Mouse (Mus musculus) hindbrain, embryonic 15.5 days (tissue): ENCODE measurements around the gene Ndp. TPM values are rescaled to one million over a fixed set of nuclear protein-coding genes. Genes with fewer than 3 reads are reported as not detected.

Experiments
- ATAC-seq: fragments of 200-750 bp; cut with Nextera tagmentation; 2 replicates; pipeline ENCODE4 v1.8.0; 2017; ENCODE audit warnings: low read depth, moderate number of reproducible peaks, moderate TSS enrichment; ENCODE audit not compliant: low FRiP score
- H3K27ac ChIP-seq: fragments of 300-500 bp; sonication (generic); replicated peaks from 2 replicates; pipeline ENCODE4 v1.5.1; 2015; ENCODE audit warnings: mild to moderate bottlenecking, inconsistent platforms
- H3K27me3 ChIP-seq: fragments of 300-500 bp; sonication (generic); 2 replicates; pipeline ENCODE4 v1.6.1; 2015; ENCODE audit warnings: control low read depth, inconsistent platforms
- H3K36me3 ChIP-seq: fragments of 300-500 bp; sonication (generic); 2 replicates; pipeline ENCODE4 v1.6.1; 2015; ENCODE audit warnings: control low read depth, inconsistent platforms
- H3K4me1 ChIP-seq: fragments of 300-500 bp; sonication (generic); replicated peaks from 2 replicates; pipeline ENCODE4 v1.6.1; 2015; ENCODE audit warnings: control low read depth, inconsistent platforms
- H3K4me2 ChIP-seq: fragments of 300-500 bp; sonication (generic); 2 replicates; pipeline ENCODE4 v1.6.1; 2015; ENCODE audit warnings: moderate library complexity, mild to moderate bottlenecking, inconsistent platforms
- H3K4me3 ChIP-seq: fragments of 300-500 bp; sonication (generic); 2 replicates; pipeline ENCODE4 v1.5.1; 2015; ENCODE audit warnings: mild to moderate bottlenecking, inconsistent platforms
- H3K9ac ChIP-seq: fragments of 300-500 bp; sonication (generic); 2 replicates; pipeline ENCODE4 v1.6.1; 2015; ENCODE audit warnings: inconsistent platforms
- H3K9me3 ChIP-seq: fragments of 300-500 bp; sonication (generic); 2 replicates; pipeline ENCODE4 v1.6.1; 2016; ENCODE audit warnings: control low read depth, inconsistent platforms
- WGBS: fragments of 180-500 bp; shearing (Covaris S2); methylation state at CpG from one replicate; pipeline ENCODE4 v1.1.7; 2015; 5-methylcytosine and 5-hydroxymethylcytosine counted together
- polyA plus RNA-seq: library from polyadenylated mRNA; unstranded; fragments of >200 nt; fragmentation: Nextera tagmentation; extraction: Ambion mirVana; gene quantifications from 2 replicates; pipeline ENCODE4 v1.2.1, GENCODE M21; 2015

The Ndp gene
- polyA plus RNA-seq: 7.6 and 8.6 TPM in 2 replicates

DNA sequence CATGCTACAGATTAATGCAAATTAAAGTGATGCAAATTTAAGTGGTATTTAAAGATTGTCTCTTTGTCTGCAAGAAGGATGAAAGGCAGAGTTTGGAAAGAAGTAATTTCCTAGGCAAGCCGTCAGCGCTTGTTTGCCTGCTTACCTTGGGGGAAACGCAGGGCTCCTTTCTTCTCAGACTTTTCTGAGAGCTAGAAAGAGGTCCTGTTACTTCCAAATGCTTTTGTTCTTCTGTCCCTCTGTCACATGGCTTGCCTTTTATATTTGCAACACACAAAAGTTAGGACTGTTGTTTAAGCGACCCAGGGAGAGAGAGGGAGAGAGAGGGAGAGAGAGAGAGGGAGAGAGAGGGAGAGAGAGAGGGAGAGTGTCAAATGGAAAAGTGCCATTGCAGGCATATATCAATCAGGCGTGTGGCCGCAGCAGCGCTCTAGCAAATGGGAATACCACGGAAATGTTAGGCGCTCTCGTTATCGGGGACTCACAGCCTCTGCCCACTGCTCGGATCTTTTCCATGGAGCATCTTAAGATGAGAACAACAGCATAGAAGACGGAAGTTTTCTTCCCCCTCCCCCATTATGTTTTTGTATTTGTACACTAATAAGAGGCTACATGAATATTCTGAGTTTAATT, at the start of gene Ndp:
Gene Ndp, minus strand, starts transcription at position 534 of the 633 bp plus-strand sequence.
- ATAC-seq: no peak
- Histone ChIP-seq H3K9me3 (no peaks in the 10 kb centered on the region), H3K4me3 (peak within 1 kb of the TSS; percentile 33), H3K36me3 (no peaks in the 10 kb centered on the region), H3K27ac (peak within 1 kb of the TSS; percentile 72), H3K4me2 (peak within 1 kb of the TSS; percentile 56), H3K27me3 (no peaks in the 10 kb centered on the region), H3K4me1 (no peaks in the 10 kb centered on the region), H3K9ac (0 out of 2 replicates have a peak within 1 kb of the TSS, but pooled peaks have one; percentile 4)
- WGBS: 26% methylated on average over 13 of the region's 13 CpGs

DNA sequence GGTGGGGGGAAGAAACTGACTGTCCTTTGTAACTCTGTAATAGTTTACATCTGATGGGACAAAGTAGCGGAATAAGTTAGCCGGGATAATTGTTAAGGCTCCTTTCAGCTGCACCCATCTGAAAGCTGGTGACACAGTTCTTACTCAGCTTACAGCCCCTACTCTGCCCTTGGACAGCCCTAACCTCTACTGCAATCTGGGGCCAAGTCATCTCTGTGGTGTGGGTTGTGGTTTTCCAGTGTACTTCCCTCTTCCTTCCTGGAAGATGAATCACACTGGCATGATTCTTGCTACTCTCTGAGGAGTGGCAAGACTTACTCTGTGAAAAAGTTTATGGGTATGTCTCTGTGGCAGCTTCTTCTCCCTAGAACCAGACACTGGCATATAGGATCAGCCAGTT, 43.2 kb upstream of the Ndp start:
- WGBS: 87% methylated on average over 2 of the region's 2 CpGs
- no peak overlapping the region for H3K4me2 ChIP-seq
- H3K9me3 ChIP-seq: no peaks in the 10 kb centered on the region
- H3K4me1 ChIP-seq: no peaks in the 10 kb centered on the region
- H3K27me3 ChIP-seq: no peaks in the 10 kb centered on the region
- no peak for ATAC-seq
- no peaks in the 10 kb centered on the region for H3K36me3 ChIP-seq
- no peak overlapping the region for H3K4me3 ChIP-seq
- no peak overlapping the region for H3K9ac ChIP-seq
- H3K27ac ChIP-seq: no peak overlapping the region

DNA sequence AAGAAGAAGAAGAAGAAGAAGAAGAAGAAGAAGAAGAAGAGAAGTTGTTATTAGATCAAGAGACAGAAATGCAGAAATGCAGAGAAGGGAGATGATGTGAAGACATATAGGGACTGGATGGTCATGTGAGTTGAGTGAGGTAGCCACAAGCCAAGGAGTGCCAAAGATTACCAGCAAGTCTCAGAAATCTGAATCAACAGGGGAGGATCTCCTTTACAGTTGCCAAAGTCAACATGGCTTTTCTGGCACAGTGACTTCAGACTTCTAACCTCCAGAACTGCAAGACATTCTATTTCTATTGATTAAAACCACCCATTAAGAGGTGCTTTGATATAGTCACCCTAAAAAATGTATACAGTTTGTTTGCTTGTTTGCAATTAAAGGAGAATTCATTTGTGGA, 6.4 kb upstream of the Ndp start:
- H3K4me1 ChIP-seq: no peaks in the 10 kb centered on the region
- H3K4me2 ChIP-seq: no peak overlapping the region
- no peak for ATAC-seq
- H3K9me3 ChIP-seq: no peaks in the 10 kb centered on the region
- H3K27me3 ChIP-seq: no peaks in the 10 kb centered on the region
- no peak overlapping the region for H3K4me3 ChIP-seq
- no peaks in the 10 kb centered on the region for H3K36me3 ChIP-seq
- no peak overlapping the region for H3K27ac ChIP-seq
- no peak overlapping the region for H3K9ac ChIP-seq

DNA sequence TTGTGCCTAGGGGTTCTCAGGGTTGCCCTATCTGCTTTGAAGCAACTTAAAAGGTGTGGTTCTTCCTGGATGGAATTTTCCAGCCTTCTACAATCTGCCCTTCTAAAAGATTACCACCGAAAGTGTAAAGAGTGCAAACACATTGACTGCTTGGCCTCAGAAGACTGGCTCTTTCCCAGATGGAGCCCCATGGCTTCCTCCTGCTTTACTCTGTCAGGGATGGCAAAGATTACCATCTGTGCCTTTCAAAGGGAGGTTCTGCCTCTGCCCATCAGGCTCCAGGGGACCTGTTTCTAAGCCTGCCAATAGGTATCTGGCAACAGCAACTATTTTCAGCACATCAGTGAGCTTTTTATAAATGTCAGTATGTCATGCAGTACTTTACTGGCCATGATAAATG, 1.5 kb upstream of the Ndp start:
- no peak overlapping the region for H3K27ac ChIP-seq
- no peak for ATAC-seq
- WGBS: 71% methylated on average over 1 of the region's 1 CpGs
- no peaks in the 10 kb centered on the region for H3K9me3 ChIP-seq
- no peak overlapping the region for H3K4me2 ChIP-seq
- H3K27me3 ChIP-seq: no peaks in the 10 kb centered on the region
- no peaks in the 10 kb centered on the region for H3K4me1 ChIP-seq
- no peak overlapping the region for H3K4me3 ChIP-seq
- H3K9ac ChIP-seq: no peak overlapping the region
- no peaks in the 10 kb centered on the region for H3K36me3 ChIP-seq

DNA sequence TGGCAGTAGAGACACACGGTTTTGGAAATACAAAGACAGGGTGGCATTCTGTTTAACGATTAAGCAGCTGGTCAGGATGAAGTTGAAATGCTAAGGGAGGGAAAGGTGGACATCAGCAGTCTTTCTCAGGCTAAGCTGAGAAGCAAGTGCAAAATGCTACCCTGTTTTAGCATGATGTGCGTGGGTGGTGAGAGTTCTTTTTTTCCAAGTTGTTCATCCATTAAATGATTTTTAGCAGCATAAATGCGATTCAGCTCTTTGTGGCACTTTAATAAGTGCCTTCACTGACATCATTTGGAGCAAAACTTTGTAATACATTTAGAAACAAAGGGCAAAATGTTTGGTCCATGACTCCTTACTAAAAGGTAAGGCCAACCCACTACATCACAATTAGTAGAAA, 337 bp upstream of the Ndp start:
- H3K4me3 ChIP-seq: peak overlapping the region; percentile 33
- 27% methylated on average over 4 of the region's 4 CpGs for WGBS
- no peaks in the 10 kb centered on the region for H3K4me1 ChIP-seq
- H3K27ac ChIP-seq: no peak overlapping the region; the same call in 1 of the 2 replicates
- ATAC-seq: no peak
- H3K4me2 ChIP-seq: peak overlapping the region; percentile 56
- H3K27me3 ChIP-seq: no peaks in the 10 kb centered on the region
- H3K9me3 ChIP-seq: no peaks in the 10 kb centered on the region
- no peaks in the 10 kb centered on the region for H3K36me3 ChIP-seq
- no peak overlapping the region for H3K9ac ChIP-seq

DNA sequence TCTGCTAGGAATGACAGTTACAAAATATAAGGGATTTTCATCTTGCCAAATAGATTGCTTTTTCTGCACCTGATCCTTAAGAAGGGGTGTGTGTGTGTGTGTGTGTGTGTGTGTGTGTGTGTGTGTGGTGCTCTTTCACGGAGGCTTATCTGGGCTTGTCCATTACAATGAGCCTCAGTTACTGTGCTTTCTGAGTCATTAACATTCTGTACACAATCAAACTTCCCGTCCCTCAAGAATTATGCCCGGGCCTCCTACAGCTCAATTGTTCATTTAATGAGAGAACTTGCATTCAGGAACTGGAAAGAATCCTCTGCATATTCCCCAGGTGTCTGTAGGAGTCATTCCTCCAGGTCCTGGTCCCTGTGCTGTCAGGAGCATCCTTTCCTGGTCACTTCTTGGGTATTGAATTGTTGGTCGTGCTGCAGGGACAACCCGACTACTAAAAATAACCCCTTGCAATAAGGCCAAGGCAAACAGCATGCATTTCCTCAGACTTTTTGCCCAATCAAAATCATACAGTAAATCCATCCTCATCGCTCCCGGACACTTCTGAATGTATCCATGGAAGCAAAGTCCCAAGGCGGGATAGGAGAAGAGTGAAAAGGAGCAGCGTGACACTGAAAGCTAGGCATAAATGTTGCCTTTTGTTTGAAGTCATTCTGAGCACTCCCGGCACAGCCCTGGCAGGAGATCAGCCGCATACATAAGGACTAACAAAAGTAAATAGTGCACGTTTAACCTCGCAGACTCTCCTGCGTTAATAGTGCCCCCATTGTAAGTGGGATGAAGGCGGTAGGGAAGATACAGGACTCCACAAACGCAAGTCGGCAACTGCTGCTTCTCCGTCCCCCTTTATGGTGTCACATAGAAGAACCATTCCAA, 1.1 kb downstream of the Ndp start:
- Histone ChIP-seq H3K9ac (0 out of 2 replicates have a peak overlapping the region, but pooled peaks have one; percentile 4), H3K27ac (peak overlapping the region; percentile 72), H3K4me1 (no peaks in the 10 kb centered on the region), H3K36me3 (no peaks in the 10 kb centered on the region), H3K9me3 (no peaks in the 10 kb centered on the region), H3K4me3 (peak overlapping the region; percentile 33), H3K27me3 (no peaks in the 10 kb centered on the region), H3K4me2 (peak overlapping the region; percentile 56)
- peak; percentile 49 for ATAC-seq
- WGBS: 19% methylated on average over 18 of the region's 18 CpGs

DNA sequence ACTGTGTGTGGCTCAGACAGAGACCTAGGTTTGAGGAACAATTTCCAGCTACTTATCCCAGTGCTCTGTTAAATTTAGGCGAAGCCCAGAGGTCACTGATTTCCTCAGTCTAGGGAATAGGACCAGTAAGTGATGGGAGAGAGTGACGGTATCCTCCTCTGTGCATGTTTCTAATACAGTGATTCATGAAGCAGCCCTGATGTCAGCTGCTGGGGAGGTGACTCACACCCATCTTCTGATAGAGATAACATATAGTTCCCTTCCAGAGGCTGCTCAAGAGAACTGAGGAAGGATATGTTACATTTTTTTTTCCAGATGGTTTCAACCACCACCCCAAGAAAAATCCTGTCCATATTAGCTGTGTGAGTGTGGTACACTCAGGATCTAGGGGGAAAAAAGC, 2.9 kb downstream of the Ndp start:
- ATAC-seq: no peak
- H3K27me3 ChIP-seq: no peaks in the 10 kb centered on the region
- H3K9me3 ChIP-seq: no peaks in the 10 kb centered on the region
- no peak overlapping the region for H3K4me3 ChIP-seq
- no peak overlapping the region for H3K9ac ChIP-seq
- H3K27ac ChIP-seq: no peak overlapping the region
- no peaks in the 10 kb centered on the region for H3K4me1 ChIP-seq
- H3K4me2 ChIP-seq: no peak overlapping the region
- H3K36me3 ChIP-seq: no peaks in the 10 kb centered on the region
- 57% methylated on average over 2 of the region's 2 CpGs for WGBS

DNA sequence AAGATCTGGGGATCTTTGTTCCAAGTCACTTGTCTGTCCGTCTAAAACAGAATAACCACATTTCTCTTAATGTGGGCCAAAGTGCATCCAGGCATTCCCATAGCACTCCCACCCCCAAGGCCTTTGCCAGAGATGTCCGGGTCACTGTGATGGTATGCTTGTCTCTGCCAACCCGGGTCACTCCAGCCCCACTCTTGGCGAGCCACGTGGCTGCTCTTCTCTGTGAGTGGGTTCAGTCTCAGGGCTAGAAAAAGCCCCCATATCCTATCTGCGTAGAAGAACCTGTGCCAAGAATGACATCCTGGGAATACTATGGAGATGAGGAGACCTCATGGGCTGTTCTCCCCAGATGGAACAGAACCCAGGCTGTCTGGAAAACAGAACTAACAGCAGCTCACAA, 4.0 kb downstream of the Ndp start:
- no peak overlapping the region for H3K27ac ChIP-seq
- no peaks in the 10 kb centered on the region for H3K36me3 ChIP-seq
- H3K27me3 ChIP-seq: no peaks in the 10 kb centered on the region
- no peak overlapping the region for H3K4me2 ChIP-seq
- no peak overlapping the region for H3K9ac ChIP-seq
- no peak for ATAC-seq
- no peaks in the 10 kb centered on the region for H3K4me1 ChIP-seq
- WGBS: 52% methylated on average over 6 of the region's 6 CpGs
- no peak overlapping the region for H3K4me3 ChIP-seq
- H3K9me3 ChIP-seq: no peaks in the 10 kb centered on the region

DNA sequence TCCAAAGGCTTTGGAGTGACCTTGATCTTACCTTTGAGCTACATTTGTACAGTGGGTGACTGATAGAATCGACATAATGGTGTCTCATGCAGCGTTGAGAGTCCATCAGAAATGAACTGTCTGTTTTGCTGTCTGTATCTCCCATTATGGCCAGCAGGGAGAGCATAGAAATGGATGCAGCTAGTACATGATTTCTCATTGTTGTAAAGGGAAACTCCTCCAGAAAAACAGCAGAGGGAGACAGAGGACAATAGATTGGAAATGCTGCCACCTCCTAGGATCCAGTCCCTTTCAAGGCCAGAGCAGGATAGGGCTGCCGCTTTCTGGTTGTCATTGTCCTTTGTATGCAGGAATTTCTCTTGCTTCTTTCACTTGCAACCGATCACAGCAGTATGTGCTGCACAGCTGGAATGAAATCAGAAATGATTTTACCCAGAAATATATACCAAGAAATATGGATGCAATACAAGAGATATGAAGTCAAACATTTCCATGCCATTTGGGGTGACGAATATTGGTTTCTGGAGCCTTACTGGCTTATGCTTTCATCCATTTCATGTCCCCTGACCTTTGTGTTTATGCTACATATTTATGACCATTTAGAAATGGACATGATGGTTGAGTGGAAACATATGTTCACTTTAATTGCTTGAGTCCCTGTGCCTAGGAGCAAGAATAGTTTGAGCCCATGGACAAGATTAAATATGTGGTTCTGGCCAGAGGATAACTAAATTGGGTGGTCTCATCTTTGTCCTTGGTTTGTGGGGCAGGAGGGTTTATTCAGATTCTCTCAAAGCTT, 17.0 kb downstream of the Ndp start:
- WGBS: 30% methylated on average over 5 of the region's 5 CpGs
- ATAC-seq: peak; percentile 97
- no peaks in the 10 kb centered on the region for H3K27me3 ChIP-seq
- no peak overlapping the region for H3K9ac ChIP-seq
- no peaks in the 10 kb centered on the region for H3K36me3 ChIP-seq
- no peak overlapping the region for H3K4me2 ChIP-seq
- H3K4me1 ChIP-seq: no peaks in the 10 kb centered on the region
- H3K27ac ChIP-seq: peak overlapping the region; percentile 34; the same call in 1 of the 2 replicates
- H3K4me3 ChIP-seq: no peak overlapping the region
- no peaks in the 10 kb centered on the region for H3K9me3 ChIP-seq

DNA sequence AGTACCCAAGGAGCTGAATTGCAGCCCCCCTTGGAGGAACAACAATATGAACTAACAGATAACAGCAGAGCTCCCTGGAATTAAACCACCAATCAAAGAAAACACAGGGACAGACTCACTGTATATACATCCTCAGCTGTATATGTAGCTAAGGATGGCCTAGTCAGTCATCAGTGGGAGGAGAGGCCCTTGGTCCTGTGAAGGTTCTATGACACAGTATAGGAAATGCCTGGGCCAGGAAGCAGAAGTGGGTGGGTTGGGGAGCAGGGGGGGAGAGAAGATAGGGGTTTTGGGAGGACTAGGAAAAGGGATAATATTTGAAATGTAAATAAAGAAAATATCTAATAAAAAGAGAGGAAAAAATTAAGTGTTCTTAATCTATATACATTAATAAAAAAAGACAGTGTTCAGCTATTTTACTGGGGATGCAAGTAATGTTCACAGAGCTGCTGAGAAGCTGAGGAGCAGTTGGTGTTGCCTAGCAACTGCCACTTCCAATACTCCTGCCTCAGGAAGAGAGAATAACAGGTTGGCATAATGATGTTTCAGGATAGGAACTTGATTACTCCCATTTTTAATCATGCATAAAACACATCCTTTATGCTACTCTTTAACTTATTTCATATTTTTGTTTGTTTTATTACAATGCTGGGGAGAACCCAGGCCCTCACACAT, 43.8 kb downstream of the Ndp start:
- Histone ChIP-seq H3K9me3 (no peaks in the 10 kb centered on the region), H3K4me1 (no peaks in the 10 kb centered on the region), H3K36me3 (no peaks in the 10 kb centered on the region), H3K4me2 (no peak overlapping the region), H3K27ac (0 out of 2 replicates have a peak overlapping the region, but pooled peaks have one; percentile 42), H3K27me3 (no peaks in the 10 kb centered on the region), H3K4me3 (no peak overlapping the region), H3K9ac (no peak overlapping the region)
- ATAC-seq: 0 out of 2 replicates have a peak, but pooled peaks have one; percentile 68

DNA sequence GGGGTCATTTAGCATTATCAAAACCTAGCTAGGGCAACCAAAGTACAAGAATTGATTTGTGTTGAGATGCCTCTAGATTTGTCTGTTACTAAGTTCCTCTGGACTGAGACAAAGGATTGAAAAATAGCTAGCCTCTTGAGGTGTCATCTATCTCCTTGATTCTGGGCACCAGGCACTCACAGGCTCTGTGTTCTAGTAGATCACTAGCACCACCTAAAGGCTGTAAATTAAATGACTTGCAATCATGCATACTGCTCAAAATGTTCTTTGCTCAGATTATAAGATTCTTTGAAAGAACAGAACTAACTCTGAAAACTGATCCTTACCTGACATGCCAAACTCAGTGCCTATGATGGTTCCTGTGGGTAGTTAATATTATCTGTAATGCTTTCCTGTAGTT, 51.3 kb downstream of the Ndp start:
- Histone ChIP-seq H3K4me3 (no peak overlapping the region), H3K4me1 (no peaks in the 10 kb centered on the region), H3K27ac (no peak overlapping the region), H3K9ac (no peak overlapping the region), H3K27me3 (no peaks in the 10 kb centered on the region), H3K4me2 (no peak overlapping the region), H3K9me3 (no peaks in the 10 kb centered on the region), H3K36me3 (no peaks in the 10 kb centered on the region)
- ATAC-seq: no peak
